Mouse (Mus musculus) heart, embryonic 15.5 days (tissue): ENCODE results near the gene Lrrc8b. TPM values are rescaled to one million over a fixed set of nuclear protein-coding genes. Genes with fewer than 3 reads are reported as not detected.
A peak's percentile ranks its signal among the peaks of the same experiment; 100 is the strongest.

Source experiments
- ATAC-seq: fragments of 200-750 bp; cut with Nextera tagmentation; replicated peaks from 2 replicates; pipeline ENCODE4 v1.8.0; 2017; ENCODE audit warnings: low read depth, moderate TSS enrichment; ENCODE audit not compliant: insufficient number of reproducible peaks, insufficient read depth, low FRiP score
- H3K27ac ChIP-seq: fragments of 300-500 bp; sonication (generic); 2 replicates; pipeline ENCODE4 v1.5.1; 2015; ENCODE audit warnings: mild to moderate bottlenecking, inconsistent platforms
- H3K27me3 ChIP-seq: fragments of 300-500 bp; sonication (generic); 2 replicates; pipeline ENCODE4 v1.6.1; 2015; ENCODE audit warnings: inconsistent platforms
- H3K36me3 ChIP-seq: fragments of 300-500 bp; sonication (generic); 2 replicates; pipeline ENCODE4 v1.6.1; 2015; ENCODE audit warnings: mild to moderate bottlenecking, inconsistent platforms
- H3K4me1 ChIP-seq: fragments of 300-500 bp; sonication (generic); replicated peaks from 2 replicates; pipeline ENCODE4 v1.6.1; 2015; ENCODE audit warnings: inconsistent platforms
- H3K4me2 ChIP-seq: fragments of 300-500 bp; sonication (generic); 2 replicates; pipeline ENCODE4 v1.6.1; 2015; ENCODE audit warnings: inconsistent platforms, mild to moderate bottlenecking, moderate library complexity
- H3K4me3 ChIP-seq: fragments of 300-500 bp; sonication (generic); 2 replicates; pipeline ENCODE4 v1.5.1; 2015; ENCODE audit warnings: mild to moderate bottlenecking, inconsistent platforms
- H3K9ac ChIP-seq: fragments of 300-500 bp; sonication (generic); 2 replicates; pipeline ENCODE4 v1.6.1; 2015; ENCODE audit warnings: mild to moderate bottlenecking, inconsistent platforms
- H3K9me3 ChIP-seq: fragments of 300-500 bp; sonication (generic); replicated peaks from 2 replicates; pipeline ENCODE4 v1.6.1; 2016; ENCODE audit warnings: inconsistent platforms
- WGBS: fragments of 180-500 bp; shearing (Covaris S2); methylation state at CpG from one replicate; pipeline ENCODE4 v1.1.7; 2015; ENCODE audit warnings: mixed read lengths; 5-methylcytosine and 5-hydroxymethylcytosine counted together
- polyA plus RNA-seq: library from polyadenylated mRNA; unstranded; fragments of >200 nt; fragmentation: Nextera tagmentation; extraction: Ambion mirVana; gene quantifications from 2 replicates; pipeline ENCODE4 v1.2.1, GENCODE M21; 2015

Gene Lrrc8b
- polyA plus RNA-seq, 1 experiment from 2014 or later, result 2.9 TPM

DNA sequence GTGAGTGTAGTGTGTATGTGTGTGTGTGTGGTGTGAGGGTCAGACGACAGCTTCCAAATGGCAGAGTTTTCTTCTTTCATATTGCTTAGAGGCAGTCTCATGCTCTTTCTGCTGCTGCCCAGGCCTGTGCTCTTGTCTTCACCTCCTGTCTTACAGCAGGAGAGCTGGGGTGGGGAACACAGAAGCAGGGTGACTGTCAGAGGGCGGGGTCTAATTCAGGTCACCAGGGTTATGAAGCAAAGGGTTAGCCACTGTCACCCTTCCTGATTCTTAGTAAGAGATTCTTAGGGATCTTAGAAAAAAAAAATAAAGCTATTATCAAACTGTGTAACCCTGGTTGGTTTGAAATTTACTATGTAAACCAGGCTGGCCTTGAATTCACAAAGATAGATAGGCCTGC, 10.0 kb downstream of the Lrrc8b start:
- no peak overlapping the region for H3K9ac ChIP-seq

DNA sequence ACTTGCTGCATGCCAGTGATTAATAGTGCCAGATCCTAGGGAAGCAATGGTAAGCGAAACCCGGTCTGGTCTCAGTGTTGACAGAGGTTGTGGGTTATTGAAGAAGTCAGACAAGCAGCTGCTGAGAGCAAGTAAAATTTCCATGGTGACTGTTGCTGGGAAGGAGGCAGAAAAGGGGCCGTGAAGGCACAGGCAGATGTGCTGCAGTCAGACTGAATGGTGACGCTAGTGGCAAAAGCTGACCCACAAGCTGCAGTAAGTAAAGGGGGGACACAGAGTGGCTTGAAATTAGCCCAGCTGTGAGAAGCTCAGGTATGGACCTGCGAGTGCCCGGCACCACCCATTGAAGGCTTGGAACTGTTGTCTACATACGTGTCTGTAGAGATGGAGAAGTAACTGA, 11.8 kb downstream of the Lrrc8b start:
- 79% methylated on average over 7 of the region's 7 CpGs for WGBS
- H3K27me3 ChIP-seq, result no peaks in the 10 kb centered on the region
- ATAC-seq, result no peak

More for the DNA sequence above, 10.0 kb downstream of the Lrrc8b start:
- Histone ChIP-seq H3K27ac (no peak overlapping the region), H3K4me2 (no peak overlapping the region), H3K36me3 (no peaks in the 10 kb centered on the region), H3K27me3 (no peaks in the 10 kb centered on the region), H3K9me3 (no peaks in the 10 kb centered on the region), H3K4me3 (no peak overlapping the region), H3K4me1 (0 out of 2 replicates have a peak, but pooled peaks cover 3% of the 10 kb centered on the region)
- 84% methylated on average over 2 of the region's 2 CpGs for WGBS
- no peak for ATAC-seq

DNA sequence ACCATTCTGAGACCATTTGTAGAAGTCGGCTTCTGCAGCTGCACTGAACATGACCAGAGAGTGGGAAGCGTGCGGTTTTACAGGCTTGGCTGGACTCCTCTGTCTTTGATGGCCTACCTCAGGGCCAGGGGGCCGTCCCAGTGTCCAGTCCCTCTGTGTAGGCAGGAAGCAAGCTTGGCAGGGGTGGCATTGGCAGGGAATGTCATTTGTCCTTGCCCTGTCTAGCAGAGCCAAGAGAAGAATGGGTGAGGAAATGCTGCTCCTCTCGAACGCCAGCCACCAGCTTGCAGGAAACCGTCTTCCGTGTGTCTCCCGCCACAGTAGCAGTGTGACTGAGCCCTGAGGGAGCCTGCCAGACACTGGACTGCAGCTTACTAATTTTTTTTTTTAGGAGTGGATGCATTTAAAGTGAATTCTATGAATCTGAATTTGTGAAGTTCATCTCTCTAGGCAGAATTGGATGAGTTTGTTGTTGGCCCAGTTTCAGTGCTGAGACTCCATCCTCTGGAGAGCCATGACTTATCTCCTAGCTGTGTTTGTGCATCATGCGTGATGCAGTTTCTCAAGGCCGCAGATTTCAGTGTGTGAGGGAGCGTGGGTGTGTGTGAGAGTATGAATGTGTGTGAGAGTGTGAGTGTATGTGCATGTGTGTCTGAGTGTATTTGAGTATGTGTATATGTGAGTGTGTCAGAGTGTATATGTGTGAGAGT, 12.8 kb downstream of the Lrrc8b start:
- no peak overlapping the region for H3K27ac ChIP-seq

More for the DNA sequence above, 11.8 kb downstream of the Lrrc8b start:
- H3K4me2 ChIP-seq, result no peak overlapping the region
- H3K36me3 ChIP-seq, result no peaks in the 10 kb centered on the region
- H3K27ac ChIP-seq, result no peak overlapping the region
- H3K4me1 ChIP-seq, result 0 out of 2 replicates have a peak, but pooled peaks cover 3% of the 10 kb centered on the region
- no peaks in the 10 kb centered on the region for H3K9me3 ChIP-seq
- H3K4me3 ChIP-seq, result no peak overlapping the region
- H3K9ac ChIP-seq, result no peak overlapping the region

DNA sequence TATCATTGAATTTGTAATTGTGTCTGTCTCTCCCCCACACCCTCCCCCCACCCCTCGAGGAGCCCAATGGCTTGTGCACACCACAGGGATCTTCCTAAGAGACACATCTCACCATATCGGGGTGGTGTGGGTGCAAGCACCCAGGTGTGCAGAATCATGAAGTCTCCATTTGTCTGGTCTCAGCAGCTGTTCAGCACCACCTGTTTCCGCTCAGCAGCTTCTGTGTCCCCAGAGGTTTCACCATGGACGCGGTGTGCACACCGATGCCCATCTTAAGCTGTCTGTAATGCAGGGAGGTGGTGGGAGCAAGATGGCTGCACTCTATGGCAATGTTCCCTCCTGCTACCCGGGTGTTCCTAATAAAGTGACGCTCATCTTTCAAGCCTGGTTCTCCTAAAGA, 14.6 kb downstream of the Lrrc8b start:
- H3K4me2 ChIP-seq, result no peak overlapping the region
- no peak overlapping the region for H3K9ac ChIP-seq
- no peak overlapping the region for H3K27ac ChIP-seq
- no peak overlapping the region for H3K4me3 ChIP-seq
- no peak for ATAC-seq
- no peaks in the 10 kb centered on the region for H3K9me3 ChIP-seq
- 87% methylated on average over 8 of the region's 8 CpGs for WGBS
- H3K36me3 ChIP-seq, result no peaks in the 10 kb centered on the region
- 0 out of 2 replicates have a peak, but pooled peaks cover 7% of the 10 kb centered on the region for H3K4me1 ChIP-seq
- H3K27me3 ChIP-seq, result no peaks in the 10 kb centered on the region

More for the DNA sequence above, 12.8 kb downstream of the Lrrc8b start:
- Histone ChIP-seq H3K27me3 (no peaks in the 10 kb centered on the region), H3K4me3 (no peak overlapping the region), H3K36me3 (no peaks in the 10 kb centered on the region), H3K9ac (no peak overlapping the region), H3K9me3 (no peaks in the 10 kb centered on the region), H3K4me1 (0 out of 2 replicates have a peak, but pooled peaks cover 3% of the 10 kb centered on the region), H3K4me2 (no peak overlapping the region)
- no peak for ATAC-seq
- 61% methylated on average over 12 of the region's 12 CpGs for WGBS

GRCm38 (mm10) chr5:105439608-105440007, 24.0 kb downstream of the Lrrc8b start:
- 0 out of 2 replicates have a peak, but pooled peaks cover 2% of the 10 kb centered on the region for H3K4me1 ChIP-seq
- H3K4me2 ChIP-seq, result no peak overlapping the region
- no peaks in the 10 kb centered on the region for H3K27me3 ChIP-seq
- no peak for ATAC-seq
- H3K4me3 ChIP-seq, result no peak overlapping the region
- no peak overlapping the region for H3K27ac ChIP-seq
- no peaks in the 10 kb centered on the region for H3K36me3 ChIP-seq
- H3K9me3 ChIP-seq, result no peaks in the 10 kb centered on the region
- 80% methylated on average over 5 of the region's 5 CpGs for WGBS
- H3K9ac ChIP-seq, result no peak overlapping the region

DNA sequence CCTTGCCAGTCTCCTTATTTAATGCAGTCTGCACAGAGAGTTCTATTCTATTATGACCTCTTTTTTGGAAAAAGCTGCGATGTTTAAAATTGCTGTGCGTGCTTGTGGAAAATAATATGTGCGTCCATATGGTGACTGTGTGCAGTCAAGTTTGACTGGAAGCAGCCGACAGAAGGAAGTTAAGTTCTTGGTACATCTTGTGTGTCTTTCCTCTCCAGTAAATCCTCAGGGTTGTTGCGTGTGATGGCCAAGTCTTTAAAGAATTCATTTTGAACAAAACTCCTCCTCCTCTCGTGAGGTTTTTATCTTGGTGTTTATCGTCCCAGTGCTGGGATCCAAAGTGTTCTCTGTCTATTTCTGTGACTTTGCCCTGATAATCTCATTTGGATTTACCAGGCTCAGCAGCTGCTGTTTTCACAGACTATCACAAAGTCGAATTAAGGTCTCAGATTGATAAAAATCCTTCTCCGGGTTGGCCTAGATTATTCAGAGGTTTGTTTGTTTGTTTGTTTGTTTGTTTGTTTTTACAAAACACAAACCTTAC, 25.5 kb downstream of the Lrrc8b start:
- H3K9me3 ChIP-seq, result no peaks in the 10 kb centered on the region
- no peaks in the 10 kb centered on the region for H3K36me3 ChIP-seq
- WGBS, result 62% methylated on average over 9 of the region's 9 CpGs
- ATAC-seq, result no peak
- H3K4me2 ChIP-seq, result no peak overlapping the region
- 0 out of 2 replicates have a peak, but pooled peaks cover 2% of the 10 kb centered on the region for H3K4me1 ChIP-seq
- no peak overlapping the region for H3K9ac ChIP-seq
- H3K27me3 ChIP-seq, result no peaks in the 10 kb centered on the region
- H3K4me3 ChIP-seq, result no peak overlapping the region
- H3K27ac ChIP-seq, result no peak overlapping the region

DNA sequence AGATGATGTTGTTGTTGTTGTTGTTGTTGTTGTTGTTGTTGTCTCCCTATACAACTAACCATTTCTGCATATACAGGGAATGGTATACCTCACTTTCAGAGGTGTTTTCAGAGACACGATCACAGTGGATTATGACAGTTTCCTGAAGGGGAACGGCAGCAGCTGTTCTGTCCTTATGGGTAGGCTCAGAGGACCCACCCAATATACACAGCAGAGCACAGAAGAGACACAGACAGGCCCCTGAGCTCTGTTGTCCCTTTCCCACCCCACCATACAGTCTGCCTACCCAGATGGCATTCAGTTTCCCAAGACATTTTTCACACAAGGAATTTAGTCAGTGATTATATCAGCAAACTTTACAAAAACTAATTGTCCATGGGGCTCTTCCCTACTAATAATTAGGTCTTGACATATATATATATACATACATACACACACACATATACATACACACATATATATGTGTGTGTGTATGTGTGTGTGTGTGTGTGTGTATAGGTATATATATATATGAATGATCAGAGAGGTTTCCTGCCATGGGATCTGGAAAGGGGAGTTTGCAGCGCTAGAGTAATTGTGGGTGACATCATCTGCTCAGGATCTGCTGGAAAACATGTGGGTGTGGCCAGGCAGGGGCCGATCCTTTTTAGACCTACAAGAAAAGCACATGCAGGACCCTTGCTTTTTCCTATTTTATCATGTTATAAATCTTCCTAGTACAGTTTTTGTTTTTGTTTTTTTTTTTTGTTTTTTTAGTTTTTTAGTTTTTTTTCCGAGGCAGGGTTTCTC, 26.8 kb downstream of the Lrrc8b start:
- ATAC-seq, result peak; percentile 47; the same call in 1 of the 2 replicates
- H3K4me1 ChIP-seq, result 0 out of 2 replicates have a peak, but pooled peaks cover 2% of the 10 kb centered on the region
- no peaks in the 10 kb centered on the region for H3K36me3 ChIP-seq
- WGBS, result 59% methylated on average over 5 of the region's 5 CpGs
- H3K27me3 ChIP-seq, result no peaks in the 10 kb centered on the region
- H3K27ac ChIP-seq, result 0 out of 2 replicates have a peak overlapping the region, but pooled peaks have one; percentile 63
- no peak overlapping the region for H3K9ac ChIP-seq
- no peaks in the 10 kb centered on the region for H3K9me3 ChIP-seq
- H3K4me2 ChIP-seq, result no peak overlapping the region
- H3K4me3 ChIP-seq, result no peak overlapping the region

DNA sequence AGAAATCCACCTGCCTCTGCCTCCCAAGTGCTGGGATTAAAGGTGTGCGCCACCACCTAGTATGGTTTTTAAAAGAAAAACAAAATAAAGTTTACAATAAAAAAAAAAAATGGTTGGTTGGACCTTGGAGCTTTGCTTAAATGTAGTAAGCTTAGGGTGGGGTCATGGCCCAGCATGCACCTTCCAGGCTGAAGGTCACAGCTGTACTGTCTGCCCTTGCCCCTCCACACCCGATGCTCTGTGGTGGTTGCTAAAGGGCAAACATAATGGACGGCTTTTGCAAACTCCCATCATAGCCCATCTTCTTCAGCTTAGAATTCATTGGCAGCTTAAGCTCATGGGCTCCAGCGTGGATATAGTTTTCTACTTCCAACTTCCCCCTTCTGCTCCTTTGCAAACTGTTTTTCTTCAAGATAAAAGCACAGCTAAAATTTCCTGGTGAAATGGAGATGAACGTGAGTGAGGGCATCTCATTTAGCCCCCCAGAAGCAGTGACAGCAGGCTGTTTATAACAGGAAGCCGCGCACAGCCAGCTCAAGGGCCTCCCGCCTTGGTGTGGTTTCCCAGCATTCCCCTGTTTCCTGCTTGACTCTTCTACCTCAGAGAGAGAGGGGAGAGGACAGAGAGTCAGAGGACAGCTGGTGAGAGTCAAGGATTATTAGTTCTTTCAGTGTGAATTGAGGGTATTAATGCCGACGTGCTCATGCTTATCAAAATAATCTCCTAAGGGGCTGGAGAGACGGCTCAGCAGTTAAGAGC, 27.7 kb downstream of the Lrrc8b start:
- Histone ChIP-seq H3K9me3 (no peaks in the 10 kb centered on the region), H3K4me3 (no peak overlapping the region), H3K27ac (peak overlapping the region; percentile 63), H3K27me3 (no peaks in the 10 kb centered on the region), H3K36me3 (no peaks in the 10 kb centered on the region), H3K4me2 (no peak overlapping the region), H3K9ac (no peak overlapping the region), H3K4me1 (0 out of 2 replicates have a peak, but pooled peaks cover 2% of the 10 kb centered on the region)
- 42% methylated on average over 11 of the region's 11 CpGs for WGBS
- ATAC-seq, result no peak

- Histone ChIP-seq H3K36me3 (no peaks in the 10 kb centered on the region), H3K9ac (no peak overlapping the region), H3K4me1 (0 out of 2 replicates have a peak, but pooled peaks cover 2% of the 10 kb centered on the region), H3K27me3 (no peaks in the 10 kb centered on the region), H3K27ac (no peak overlapping the region), H3K4me2 (no peak overlapping the region), H3K4me3 (no peak overlapping the region), H3K9me3 (no peaks in the 10 kb centered on the region)
- 62% methylated on average over 6 of the region's 6 CpGs for WGBS
- no peak for ATAC-seq
Measured at GRCm38 (mm10) chr5:105445686-105446085, 30.1 kb downstream of the Lrrc8b start.

DNA sequence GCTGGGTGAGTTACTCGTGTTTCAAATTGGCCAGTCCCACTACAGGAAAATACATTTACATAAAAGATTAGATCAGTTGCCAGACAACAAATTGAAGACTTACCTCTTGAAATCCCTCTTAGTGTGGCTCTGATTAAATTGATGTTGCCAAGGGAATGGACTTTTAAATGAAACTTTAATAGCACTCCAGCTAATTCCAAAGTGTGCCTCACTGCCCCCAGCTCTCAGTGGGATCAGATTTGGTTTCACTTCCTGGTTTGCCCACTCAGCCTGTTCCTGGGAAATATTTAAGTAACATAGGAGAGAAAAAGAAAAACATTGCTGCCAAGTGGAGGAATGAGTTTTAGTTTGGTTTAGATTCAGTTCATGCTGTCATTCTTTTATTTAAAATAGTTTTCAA, 38.5 kb downstream of the Lrrc8b start:
- no peak overlapping the region for H3K27ac ChIP-seq
- H3K4me3 ChIP-seq, result no peak overlapping the region
- ATAC-seq, result no peak
- H3K4me2 ChIP-seq, result no peak overlapping the region
- no peaks in the 10 kb centered on the region for H3K9me3 ChIP-seq
- no peaks in the 10 kb centered on the region for H3K36me3 ChIP-seq
- no peaks in the 10 kb centered on the region for H3K4me1 ChIP-seq
- 44% methylated on average over 1 of the region's 1 CpGs for WGBS
- no peak overlapping the region for H3K9ac ChIP-seq
- no peaks in the 10 kb centered on the region for H3K27me3 ChIP-seq

GRCm38 (mm10) chr5:105459077-105459476, 43.5 kb downstream of the Lrrc8b start:
- H3K27ac ChIP-seq, result no peak overlapping the region
- no peaks in the 10 kb centered on the region for H3K36me3 ChIP-seq
- no peaks in the 10 kb centered on the region for H3K9me3 ChIP-seq
- 67% methylated on average over 6 of the region's 6 CpGs for WGBS
- no peaks in the 10 kb centered on the region for H3K4me1 ChIP-seq
- no peak overlapping the region for H3K4me3 ChIP-seq
- no peak overlapping the region for H3K4me2 ChIP-seq
- no peak for ATAC-seq
- no peaks in the 10 kb centered on the region for H3K27me3 ChIP-seq
- no peak overlapping the region for H3K9ac ChIP-seq
